Mouse (Mus musculus) megakaryocyte, embryonic 14.5 days (primary cell): Measurements from ENCODE around the gene Rad51b.

Experiments used
- FLI1 ChIP-seq: IDR thresholded peaks from 2 replicates; pipeline ENCODE4 v1.6.1; 2012; ENCODE audit warnings: low read length, inconsistent platforms, mixed read lengths
- GATA1 ChIP-seq: IDR thresholded peaks from 3 replicates; pipeline ENCODE4 v1.6.1; 2012; ENCODE audit warnings: mixed read lengths, low read length, inconsistent platforms, borderline replicate concordance

- TF ChIP-seq GATA1 (no peak), FLI1 (no peak)
Observed at GRCm38 (mm10) chr12:79368818-79369217, 71.7 kb downstream of the Rad51b start.
